Mouse (Mus musculus): ENCODE measurements around the gene Pcdh15.

The Pcdh15 gene

DNA sequence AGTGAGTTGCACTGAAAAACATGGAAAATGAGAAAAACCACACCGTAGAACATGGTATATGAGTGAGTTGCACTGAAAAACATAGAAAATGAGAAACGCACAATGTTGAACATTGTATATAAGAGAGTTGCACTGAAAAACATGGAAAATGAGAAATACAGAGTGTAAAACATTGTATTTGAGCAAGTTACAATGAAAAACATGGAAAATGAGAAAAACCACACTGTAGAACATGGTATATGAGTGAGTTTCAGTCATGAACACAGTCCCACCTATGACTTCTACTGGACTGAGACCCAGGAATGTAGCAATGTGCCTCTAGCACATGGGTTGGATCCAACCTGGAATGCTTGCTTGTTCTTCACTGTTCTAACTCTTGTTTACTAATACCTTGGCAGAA is 279.9 kb downstream of the Pcdh15 start:
- no peak for DNase-seq (ENCODE audit: low spot score)

DNA sequence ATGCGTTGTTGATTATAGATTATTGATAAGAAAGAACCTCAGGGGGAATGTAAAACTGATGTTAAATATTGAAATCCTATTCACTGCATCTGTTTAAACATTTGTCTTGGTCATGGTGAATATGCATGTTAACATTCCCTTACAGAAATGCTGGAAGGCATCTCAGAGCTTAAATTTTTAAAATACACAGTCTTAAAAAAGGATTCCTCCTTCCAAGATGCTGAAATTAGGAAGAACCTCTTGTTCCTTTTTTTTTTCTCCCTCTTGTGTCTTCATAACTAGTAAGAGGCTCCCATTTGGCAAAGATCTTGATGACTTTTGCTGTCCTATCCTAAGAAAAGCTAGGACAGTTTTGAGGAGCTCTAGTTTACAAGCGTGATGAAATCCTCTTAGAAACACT is 284.9 kb downstream of the Pcdh15 start:
- DNase-seq (ENCODE audit: low spot score) = no peak

DNA sequence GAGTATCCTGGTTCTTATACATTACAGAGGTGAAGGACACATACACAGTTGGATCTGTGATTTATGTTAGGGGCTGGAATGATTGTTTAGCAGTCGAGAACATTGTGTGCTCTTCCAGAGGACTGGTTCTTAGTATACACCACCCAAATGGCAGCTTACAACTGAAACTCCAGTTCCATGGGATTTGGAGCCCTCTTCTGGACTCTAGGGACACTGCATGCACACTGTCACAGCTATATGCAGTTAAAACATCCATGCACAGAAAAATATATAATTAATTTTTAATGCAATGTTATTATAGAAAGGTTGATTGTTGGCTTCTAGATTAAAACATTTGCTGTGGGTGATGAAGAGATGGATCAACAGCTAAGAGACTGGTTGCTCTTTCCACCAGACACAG is 301.3 kb downstream of the Pcdh15 start:
- DNase-seq (ENCODE audit: low spot score) = no peak

DNA sequence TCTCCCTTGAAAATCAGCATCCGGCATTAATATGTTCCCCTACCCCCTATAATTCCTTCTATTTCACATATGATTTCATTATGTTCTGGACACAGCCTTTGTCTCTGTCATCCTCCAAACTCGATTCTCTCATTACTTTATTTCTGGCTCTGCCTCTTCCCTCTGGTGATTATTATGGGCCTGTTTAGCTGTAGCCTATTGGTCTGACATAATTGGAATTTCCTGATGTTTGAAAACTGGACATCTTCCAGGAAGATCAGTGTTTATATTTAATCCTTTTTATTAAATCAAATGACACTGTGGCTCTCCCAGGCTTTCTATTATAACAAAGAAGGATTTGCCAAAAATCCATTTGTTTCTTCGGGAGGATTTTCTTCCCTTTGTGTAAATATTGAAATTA is 326.3 kb downstream of the Pcdh15 start:
- DNase-seq (ENCODE audit: low spot score) = no peak

DNA sequence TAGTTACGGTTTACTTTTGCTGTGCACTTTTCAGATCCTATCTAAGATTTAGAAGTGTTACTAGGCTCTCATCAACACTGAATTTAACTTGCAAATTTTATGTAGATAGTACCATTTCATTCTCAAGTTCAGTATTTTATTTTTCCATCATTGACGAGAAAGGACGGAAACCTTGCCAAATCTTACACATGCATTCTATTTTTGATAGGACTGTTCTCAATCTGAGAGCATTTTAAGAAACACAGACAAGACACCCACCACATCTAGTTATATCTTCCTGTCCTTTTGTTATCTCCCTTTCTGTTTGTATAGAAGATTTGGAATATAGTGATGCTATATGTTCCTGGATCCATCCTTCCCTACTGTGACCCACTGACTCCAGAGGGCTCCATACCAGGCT is 332.2 kb downstream of the Pcdh15 start:
- DNase-seq (ENCODE audit: low spot score) = no peak

DNA sequence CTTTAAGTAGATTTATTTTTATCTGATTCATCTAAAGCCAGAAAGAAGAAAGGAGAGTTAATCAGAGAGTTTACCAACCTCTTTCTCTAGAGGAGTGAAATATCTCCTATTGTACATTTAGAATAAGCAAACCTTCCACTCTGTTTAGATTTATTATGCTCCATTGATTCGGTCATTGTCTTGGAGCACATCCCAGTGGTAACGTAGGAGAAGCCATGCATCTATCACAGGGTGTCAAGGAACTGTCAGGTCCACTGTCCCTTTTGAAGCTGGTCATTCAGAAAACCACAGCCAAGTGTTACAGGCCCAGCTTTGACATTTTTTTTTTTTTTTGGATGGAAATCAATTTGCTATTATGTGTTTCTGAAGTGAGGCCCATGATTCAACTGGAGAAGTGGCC is 384.9 kb downstream of the Pcdh15 start:
- DNase-seq (ENCODE audit: low spot score) = no peak

DNA sequence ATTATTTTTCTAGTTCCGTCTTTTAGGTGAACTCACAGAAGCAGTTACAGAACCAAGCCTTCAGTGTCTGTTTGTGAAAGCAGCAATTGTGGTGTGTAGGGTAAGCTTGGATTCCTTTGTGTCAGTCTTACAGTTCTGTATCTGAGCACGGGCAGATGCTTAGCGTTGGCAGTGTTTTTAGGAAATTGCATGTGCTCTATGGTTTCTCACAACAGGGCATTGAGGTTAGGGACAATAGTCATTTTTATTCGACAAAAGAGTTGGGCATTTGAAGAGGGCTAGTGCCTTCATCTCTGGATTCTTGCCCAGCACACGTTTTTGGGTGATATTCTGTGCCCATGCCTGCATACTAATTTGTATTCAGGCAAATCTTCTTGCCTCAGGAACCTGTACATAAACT is 392.5 kb downstream of the Pcdh15 start:
- DNase-seq (ENCODE audit: low spot score) = no peak

DNA sequence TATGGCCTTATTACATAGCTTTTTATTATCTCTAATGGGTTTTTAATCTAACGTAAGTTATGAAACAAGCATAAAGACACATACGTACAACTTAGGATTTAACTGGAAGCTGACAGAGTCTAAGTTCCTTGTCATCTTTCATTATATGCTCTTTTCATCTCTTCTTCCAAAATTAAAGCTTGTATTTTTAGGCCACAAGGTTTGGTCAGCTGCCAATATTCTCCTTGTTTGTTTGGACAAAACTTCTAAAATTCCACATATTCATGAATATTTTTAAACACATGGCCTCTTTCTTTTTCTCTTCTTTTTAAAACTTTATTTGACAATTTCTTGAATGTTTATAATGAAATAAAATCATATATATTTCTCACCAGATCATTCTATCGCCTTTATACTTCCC is 415.7 kb downstream of the Pcdh15 start:
- DNase-seq (ENCODE audit: low spot score) = no peak

DNA sequence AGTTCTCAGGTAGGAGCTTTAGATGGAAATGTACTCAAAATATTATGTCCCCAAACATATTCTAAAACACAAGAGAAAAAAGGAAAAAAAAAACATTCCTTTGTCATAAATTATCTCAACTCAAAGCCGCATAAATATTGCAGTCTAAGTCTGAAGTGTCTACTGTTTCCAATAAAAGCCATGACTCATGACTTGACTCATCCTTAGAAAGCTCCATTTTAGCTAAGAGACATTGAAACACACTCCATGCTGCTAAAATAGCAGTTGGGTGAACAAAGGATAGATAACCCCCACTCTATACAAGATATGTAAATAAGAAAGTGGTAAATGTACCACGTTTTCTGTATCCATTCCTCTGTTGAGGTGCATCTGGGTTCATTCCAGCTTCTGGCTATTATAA is 416.6 kb downstream of the Pcdh15 start:
- DNase-seq (ENCODE audit: low spot score) = no peak

DNA sequence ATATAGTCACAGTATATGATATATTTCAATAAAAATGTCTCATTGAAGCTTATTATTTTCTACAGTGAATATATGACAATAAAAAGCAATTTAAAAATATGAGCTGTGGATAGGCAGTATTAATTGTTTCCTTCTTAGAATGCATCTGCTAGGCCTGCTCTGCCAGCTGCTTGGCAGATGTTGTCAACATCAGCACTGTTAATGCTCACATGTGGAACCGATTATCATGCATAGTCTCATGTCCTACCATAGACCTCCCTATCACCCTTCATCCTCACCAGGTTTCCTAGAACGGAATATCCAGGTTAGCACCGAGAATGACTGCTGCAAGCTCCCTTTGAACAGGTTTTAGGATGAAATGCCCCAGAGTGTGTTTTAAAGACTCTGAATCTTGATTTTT is 420.3 kb downstream of the Pcdh15 start:
- no peak for DNase-seq (ENCODE audit: low spot score)

DNA sequence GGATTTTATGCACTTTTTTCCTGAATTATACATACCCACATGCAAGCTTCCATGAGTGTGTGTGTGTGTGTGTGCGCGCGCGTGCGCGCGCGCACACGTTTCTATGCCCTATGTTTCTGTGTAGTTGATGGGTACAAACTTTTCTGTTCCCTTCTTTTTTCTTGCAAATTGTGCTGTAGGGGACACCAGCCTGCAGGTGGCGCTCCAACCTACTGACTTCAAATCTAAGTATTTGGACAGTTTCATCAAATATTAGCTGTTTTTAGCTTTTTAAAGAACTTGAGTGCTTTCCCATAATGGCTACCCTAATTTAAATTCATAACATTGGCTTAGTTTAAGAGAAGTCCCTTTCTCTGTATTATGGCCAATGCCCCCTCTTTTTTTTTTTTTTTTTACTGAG is 453.7 kb downstream of the Pcdh15 start:
- no peak for DNase-seq (ENCODE audit: low spot score)

DNA sequence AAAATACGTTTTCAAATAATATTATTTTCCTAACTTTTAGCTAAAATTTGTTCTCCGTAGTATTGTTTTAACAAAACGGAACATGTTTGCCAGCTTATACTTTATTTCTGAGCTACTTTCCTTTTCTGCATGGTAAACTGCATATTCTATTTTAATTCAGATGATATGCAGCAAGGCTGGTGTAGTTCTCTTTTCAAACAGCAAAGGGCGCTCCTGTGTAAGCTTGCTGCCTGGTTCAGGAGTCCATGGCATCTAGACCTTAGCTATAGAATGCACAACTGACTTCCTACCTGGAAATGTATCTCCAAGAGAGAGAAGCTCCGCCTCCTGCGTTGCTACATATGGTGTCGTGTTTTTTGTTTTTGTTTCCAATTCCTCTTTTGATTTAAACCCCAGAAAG is 465.1 kb downstream of the Pcdh15 start:
- no peak for DNase-seq (ENCODE audit: low spot score)

DNA sequence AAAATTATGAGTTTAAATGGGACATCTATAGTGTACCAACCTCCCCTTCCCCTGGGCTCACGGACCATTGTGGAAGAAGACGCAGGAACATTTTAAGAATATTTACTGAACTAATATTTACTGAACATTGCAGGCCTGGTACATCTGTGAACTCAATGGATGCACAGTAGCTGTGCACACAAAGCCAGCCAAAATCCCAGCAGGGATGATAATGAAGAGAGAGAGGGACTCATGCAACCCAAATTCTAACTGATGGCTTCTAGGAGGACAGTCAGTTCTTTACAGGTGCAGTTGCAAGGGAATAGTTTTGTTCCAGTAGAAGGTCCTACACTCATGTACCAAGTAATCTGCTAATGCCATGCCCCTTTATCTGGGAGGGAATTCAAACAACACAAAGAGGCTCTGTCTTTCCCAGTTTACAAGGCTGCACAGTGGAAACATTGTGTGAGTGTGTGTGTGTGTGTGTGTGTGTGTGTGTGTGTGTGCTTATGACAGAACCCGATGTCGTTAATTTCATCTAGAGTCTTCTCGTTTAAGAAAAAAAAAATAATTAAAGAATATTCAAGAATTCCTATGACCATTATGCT is 475.7 kb downstream of the Pcdh15 start:
- DNase-seq (ENCODE audit: low spot score) = no peak

DNA sequence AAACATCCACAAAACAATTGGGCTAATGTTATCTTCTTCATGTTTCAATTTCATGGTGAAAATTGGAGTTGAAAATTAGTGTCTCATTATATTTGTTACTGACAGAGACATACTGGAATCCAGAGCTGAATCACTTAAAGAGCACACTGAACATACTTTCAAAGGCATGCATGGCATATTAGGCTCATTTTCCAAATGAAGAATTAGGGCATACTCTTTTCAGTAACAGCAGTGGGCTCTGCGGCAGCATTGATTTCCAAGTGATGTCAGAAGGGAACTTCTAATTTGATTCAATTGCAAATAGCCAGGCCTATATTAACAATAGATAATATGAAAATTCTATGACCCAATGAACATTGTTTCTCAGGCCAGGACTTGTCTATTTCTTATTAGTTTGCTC is 568.4 kb downstream of the Pcdh15 start:
- no peak for DNase-seq (ENCODE audit: low spot score)

DNA sequence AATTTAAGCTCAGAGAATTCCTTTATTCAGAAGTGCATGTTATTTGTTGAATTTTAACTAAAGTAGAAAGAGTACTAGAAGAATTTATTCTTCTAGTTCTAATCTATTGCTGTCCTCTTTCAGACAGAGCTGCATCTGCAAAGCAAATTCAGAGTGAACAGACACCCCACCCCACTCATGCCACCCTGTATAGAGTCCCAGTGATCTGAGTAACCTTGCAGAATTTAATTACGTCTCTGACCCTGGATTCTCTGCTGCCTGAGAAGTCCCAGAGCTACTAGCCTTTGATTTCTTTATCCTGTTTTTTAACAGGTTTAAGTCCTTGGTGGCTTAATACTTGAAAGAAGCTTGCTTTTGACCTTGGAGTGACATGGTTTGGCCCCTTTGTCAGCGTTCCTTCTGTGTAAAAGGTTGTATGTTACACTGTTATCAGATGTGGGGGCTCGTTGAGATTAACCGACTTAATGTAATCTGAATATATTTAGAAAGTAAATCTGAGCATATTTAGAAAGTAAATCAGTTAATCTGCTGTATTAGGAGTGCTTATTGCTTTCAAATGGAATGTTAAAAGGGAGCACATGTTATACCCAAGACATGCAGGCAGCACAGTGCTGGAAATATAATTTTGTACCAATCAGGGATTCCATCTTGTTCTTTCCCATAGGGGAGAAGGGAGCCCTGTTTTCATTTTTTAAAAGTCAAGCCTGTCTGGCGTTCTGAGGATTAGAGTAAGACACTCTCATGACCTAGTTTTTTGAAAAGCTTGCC is 601.6 kb downstream of the Pcdh15 start:
- no peak for DNase-seq (ENCODE audit: low spot score)

DNA sequence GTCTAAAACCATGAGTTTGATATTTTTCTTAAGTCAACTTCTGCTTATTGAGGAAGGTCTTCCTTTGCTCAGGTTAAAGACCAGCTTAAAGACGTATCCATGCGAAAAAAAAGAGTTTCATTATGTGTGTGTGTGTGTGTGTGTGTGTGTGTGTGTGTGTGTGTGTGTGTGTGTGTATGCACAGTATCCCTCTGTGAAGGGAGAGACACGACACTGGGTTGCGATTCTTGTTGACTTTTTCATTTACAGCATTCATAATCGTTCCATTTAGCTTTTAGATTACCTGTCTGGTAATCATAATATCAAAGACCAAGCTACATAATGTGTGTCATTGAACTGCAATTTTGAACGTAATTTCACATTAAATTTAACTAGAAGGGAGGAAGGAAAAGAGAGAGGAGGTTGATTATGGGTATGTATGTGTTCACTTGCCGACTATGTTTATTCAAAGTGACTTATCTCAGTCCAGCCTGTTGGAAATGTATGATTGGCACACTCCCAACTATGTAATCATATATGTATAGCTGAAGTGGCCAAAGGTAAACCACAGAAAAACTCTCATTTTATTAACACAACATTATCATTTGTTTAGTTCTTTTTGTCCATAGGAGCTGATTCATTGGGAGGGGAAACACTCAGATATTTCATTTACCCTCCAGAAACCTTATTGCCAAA is 626.6 kb downstream of the Pcdh15 start:
- no peak for DNase-seq (ENCODE audit: low spot score)

DNA sequence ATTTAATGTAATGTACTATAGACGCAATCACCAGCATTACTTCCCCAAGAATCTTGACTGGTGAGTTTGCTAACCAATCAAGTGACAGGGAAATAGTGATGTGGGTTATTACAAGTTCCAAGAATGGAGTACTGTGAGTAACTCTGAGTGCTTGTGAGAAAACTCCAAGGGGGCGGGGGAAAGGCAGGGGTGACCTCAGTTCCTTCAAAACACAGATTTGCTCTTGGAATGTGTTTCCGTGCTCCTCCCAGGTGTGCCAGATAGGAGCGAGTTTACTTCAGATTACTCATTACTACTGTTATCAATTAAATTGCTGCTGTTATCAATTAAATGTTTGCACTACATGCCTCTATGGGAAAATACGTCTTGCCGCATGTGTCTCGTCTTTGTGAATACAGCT is 634.1 kb downstream of the Pcdh15 start:
- DNase-seq (ENCODE audit: low spot score) = no peak

DNA sequence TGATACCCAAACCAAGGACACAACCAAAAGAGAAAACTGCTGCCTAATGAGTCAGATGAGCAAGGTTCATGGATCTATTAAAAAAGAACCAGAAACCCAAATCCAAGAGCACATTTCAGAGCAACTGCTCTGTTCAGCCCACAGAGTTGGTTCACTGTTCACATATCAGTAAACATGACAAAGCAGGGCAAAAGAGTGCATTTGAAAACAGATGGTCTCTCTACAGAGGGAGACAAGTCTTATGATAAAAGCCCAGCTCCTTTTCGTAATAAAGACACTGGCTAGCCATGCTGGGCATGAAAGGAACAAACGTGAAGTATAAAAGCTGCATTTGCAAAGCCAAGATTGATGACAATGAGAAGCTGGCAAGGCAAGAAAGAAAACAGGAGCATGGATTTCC is 649.9 kb downstream of the Pcdh15 start:
- no peak for DNase-seq (ENCODE audit: low spot score)

DNA sequence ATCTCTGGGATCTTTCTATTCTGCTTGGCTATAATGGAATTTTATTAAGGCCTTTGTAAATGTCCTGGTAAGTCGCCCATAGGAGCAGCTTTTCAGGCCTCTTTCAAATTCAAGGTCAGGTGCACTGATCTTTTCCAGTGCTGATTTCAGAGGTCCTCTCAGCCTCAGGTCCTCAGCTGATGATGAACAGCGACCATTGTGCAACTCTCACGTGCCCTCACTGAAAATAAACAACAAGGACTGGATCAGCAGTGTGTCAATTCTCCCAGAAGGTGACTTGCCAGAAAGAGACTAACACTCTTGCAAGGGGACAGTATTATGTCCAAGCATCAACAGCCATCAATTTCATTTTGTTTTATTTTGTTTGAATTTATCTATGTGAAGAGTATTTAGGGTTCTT is 654.7 kb downstream of the Pcdh15 start:
- DNase-seq (ENCODE audit: low spot score) = no peak

DNA sequence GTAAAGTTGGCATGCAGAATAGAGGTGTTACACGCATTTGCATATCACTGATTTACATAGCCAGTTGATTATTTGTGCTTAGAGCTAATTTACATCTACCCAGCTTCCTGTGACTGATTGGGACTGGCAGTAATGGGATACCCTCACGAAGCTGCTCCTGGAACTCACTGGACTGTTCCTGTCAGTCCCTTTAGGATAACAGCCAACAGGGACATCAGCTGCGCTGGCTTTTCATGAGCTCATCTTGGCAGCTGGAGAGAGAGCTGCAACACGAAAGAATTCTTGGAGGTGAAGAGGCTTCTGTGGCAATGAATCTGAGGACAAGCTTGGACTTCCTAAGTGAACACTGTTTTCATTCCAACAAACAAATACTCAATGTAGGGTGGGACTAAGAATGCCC is 683.8 kb downstream of the Pcdh15 start:
- DNase-seq (ENCODE audit: low spot score) = no peak

DNA sequence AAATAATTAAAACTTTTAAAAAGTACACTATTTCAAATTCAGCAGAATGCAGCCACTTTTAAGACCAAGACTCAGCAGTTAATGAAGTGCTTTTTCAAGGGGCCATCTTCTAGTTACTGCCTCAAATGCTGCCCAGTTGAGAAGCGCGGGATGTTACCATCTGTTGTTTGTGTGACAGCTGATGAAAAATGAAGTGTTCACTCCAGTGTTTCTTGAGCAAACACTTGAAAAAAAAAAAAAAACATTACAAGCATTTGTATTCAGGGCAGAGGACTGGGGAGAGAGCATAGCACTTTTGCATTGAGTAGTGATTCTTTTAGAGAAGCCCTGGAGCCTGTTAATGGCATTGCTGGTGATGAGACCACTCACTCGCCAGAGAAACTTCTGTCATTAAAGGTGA is 689.0 kb downstream of the Pcdh15 start:
- DNase-seq (ENCODE audit: low spot score) = no peak

DNA sequence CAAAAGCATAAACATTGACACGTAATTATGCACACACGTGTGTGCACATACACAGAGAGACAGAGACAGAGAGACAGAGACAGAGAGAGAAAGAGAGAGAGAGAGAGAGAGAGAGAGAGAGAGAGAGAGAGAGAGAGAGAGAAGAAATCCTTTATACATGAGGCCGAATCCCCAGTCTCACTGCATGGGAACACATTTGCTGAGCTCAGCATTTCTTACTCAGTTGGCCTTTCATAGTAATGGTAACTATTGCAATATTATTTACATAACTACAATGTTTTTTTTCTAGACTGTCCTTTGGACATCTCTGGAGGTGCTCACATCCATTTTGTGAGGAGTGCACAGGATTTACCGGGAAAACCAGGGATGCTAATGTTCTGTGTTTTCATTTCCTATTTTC is 705.9 kb downstream of the Pcdh15 start:
- DNase-seq (ENCODE audit: low spot score) = no peak

DNA sequence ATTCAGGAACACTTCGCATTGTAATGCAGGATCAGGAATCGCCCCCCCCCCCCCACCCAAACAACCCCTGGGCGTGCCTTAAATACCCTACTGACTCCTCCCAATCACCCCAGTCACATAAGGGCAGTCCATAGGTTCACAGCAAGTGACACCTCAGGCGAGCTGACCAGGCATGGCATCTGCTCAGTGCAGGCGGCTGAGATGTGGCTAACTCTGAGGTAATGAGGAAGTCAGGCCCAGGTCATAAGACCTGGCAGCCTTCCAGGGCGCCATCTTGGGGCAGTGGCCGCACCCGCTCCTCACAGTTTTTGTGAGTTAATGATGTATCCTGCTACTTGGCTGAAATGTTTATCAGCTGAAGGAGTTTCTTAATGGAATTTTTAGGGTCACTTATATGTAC is 713.2 kb downstream of the Pcdh15 start:
- DNase-seq (ENCODE audit: low spot score) = no peak

All from urinary bladder, postnatal 25 days (tissue).